Mouse (Mus musculus) stomach, embryonic 16.5 days (tissue): ENCODE data around the gene Rae1. TPM values are rescaled to one million over a fixed set of nuclear protein-coding genes. Genes with fewer than 3 reads are reported as not detected.

Experiments used
- ATAC-seq: fragments of 200-750 bp; cut with Nextera tagmentation; 2 replicates; pipeline ENCODE4 v1.8.0; 2017; ENCODE audit warnings: moderate number of reproducible peaks, moderate TSS enrichment; ENCODE audit not compliant: insufficient read depth, low FRiP score
- H3K27ac ChIP-seq: fragments of 300-500 bp; sonication (generic); 2 replicates; pipeline ENCODE4 v1.5.1; 2014; ENCODE audit warnings: low read length
- H3K27me3 ChIP-seq: fragments of 300-500 bp; sonication (generic); 2 replicates; pipeline ENCODE4 v1.6.1; 2014; ENCODE audit warnings: low read length, control low read depth, mixed read lengths; ENCODE audit not compliant: control insufficient read depth, insufficient read depth
- H3K36me3 ChIP-seq: fragments of 300-500 bp; sonication (generic); 2 replicates; pipeline ENCODE4 v1.6.1; 2014; ENCODE audit warnings: low read length; ENCODE audit not compliant: control insufficient read depth, insufficient read depth
- H3K4me1 ChIP-seq: fragments of 300-500 bp; sonication (generic); 2 replicates; pipeline ENCODE4 v1.6.1; 2014; ENCODE audit warnings: low read length, control low read depth, mixed read lengths; ENCODE audit not compliant: control insufficient read depth, insufficient read depth
- H3K4me2 ChIP-seq: fragments of 300-500 bp; sonication (generic); 2 replicates; pipeline ENCODE4 v1.6.1; 2014; ENCODE audit warnings: low read depth, low read length, mixed read lengths
- H3K4me3 ChIP-seq: fragments of 300-500 bp; sonication (generic); replicated peaks from 2 replicates; pipeline ENCODE4 v1.5.1; 2014; ENCODE audit warnings: mild to moderate bottlenecking, low read length
- H3K9ac ChIP-seq: fragments of 300-500 bp; sonication (generic); 2 replicates; pipeline ENCODE4 v1.6.1; 2014; ENCODE audit warnings: low read length
- H3K9me3 ChIP-seq: fragments of 300-500 bp; sonication (generic); replicated peaks from 2 replicates; pipeline ENCODE4 v1.6.1; 2016; ENCODE audit warnings: low read length, control low read depth; ENCODE audit not compliant: control insufficient read depth
- WGBS: fragments of 180-500 bp; shearing (Covaris S2); extraction: QIAGEN DNeasy Blood & Tissue Kit; methylation state at CpG from one replicate; pipeline ENCODE4 v1.1.7; 2014; 5-methylcytosine and 5-hydroxymethylcytosine counted together
- polyA plus RNA-seq: library from polyadenylated mRNA; unstranded; fragments of >200 nt; fragmentation: Nextera tagmentation; extraction: Ambion mirVana; gene quantifications from 2 replicates; pipeline ENCODE4 v1.2.1, GENCODE M21; 2015

Rae1 gene
- polyA plus RNA-seq, 1 experiment from 2014 or later, result 102 TPM

- H3K4me3 ChIP-seq, result no peak overlapping the region
- ATAC-seq, result peak; percentile 73; the same call in 1 of the 2 replicates
- H3K4me1 ChIP-seq, result peaks cover 2% of the 10 kb centered on the region; the same call in 1 of the 2 replicates
- H3K27me3 ChIP-seq, result no peaks in the 10 kb centered on the region
- no peak overlapping the region for H3K4me2 ChIP-seq
- no peak overlapping the region; the same call in 1 of the 2 replicates for H3K27ac ChIP-seq
- no peaks in the 10 kb centered on the region for H3K9me3 ChIP-seq
- 0 out of 2 replicates have a peak overlapping the region, but pooled peaks have one; percentile 0 for H3K9ac ChIP-seq
- 30% methylated on average over 11 of the region's 11 CpGs for WGBS
- H3K36me3 ChIP-seq, result no peaks in the 10 kb centered on the region
Observed at GRCm38 (mm10) chr2:172965249-172965648, 34.7 kb upstream of the Rae1 start.

GRCm38 (mm10) chr2:172966480-172966879, 33.4 kb upstream of the Rae1 start:
- no peak overlapping the region for H3K9ac ChIP-seq
- peaks cover 2% of the 10 kb centered on the region; the same call in 1 of the 2 replicates for H3K4me1 ChIP-seq
- H3K27ac ChIP-seq, result no peak overlapping the region
- no peak overlapping the region for H3K4me2 ChIP-seq
- H3K9me3 ChIP-seq, result no peaks in the 10 kb centered on the region
- H3K27me3 ChIP-seq, result no peaks in the 10 kb centered on the region
- H3K36me3 ChIP-seq, result no peaks in the 10 kb centered on the region
- ATAC-seq, result no peak
- H3K4me3 ChIP-seq, result no peak overlapping the region
- WGBS, result 84% methylated on average over 5 of the region's 5 CpGs

DNA sequence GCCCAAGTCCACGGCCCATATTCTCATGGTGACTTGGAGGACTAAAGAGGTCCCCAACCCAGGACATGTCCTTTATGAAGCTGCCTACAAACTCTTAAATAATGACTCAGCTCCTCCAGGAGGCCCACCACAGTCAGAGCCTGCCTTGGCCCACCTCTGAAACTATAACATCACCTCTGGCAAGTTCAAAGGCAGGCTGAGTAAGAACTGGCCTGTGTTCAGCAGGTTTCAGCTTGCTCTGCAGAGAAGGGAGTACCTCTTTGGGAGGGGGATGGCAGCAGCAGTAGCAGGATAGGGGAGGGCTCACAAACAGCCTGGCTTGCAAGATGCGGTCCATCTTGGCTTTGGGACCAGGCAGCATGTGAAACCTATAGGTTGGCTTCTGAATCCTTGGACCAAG, 28.1 kb upstream of the Rae1 start:
- no peak overlapping the region for H3K9ac ChIP-seq
- H3K27ac ChIP-seq, result no peak overlapping the region
- no peaks in the 10 kb centered on the region for H3K9me3 ChIP-seq
- H3K36me3 ChIP-seq, result no peaks in the 10 kb centered on the region
- H3K4me2 ChIP-seq, result no peak overlapping the region
- WGBS, result 87% methylated on average over 2 of the region's 2 CpGs
- H3K27me3 ChIP-seq, result no peaks in the 10 kb centered on the region
- no peak for ATAC-seq
- H3K4me3 ChIP-seq, result no peak overlapping the region
- H3K4me1 ChIP-seq, result peaks cover 4% of the 10 kb centered on the region; the same call in 1 of the 2 replicates

DNA sequence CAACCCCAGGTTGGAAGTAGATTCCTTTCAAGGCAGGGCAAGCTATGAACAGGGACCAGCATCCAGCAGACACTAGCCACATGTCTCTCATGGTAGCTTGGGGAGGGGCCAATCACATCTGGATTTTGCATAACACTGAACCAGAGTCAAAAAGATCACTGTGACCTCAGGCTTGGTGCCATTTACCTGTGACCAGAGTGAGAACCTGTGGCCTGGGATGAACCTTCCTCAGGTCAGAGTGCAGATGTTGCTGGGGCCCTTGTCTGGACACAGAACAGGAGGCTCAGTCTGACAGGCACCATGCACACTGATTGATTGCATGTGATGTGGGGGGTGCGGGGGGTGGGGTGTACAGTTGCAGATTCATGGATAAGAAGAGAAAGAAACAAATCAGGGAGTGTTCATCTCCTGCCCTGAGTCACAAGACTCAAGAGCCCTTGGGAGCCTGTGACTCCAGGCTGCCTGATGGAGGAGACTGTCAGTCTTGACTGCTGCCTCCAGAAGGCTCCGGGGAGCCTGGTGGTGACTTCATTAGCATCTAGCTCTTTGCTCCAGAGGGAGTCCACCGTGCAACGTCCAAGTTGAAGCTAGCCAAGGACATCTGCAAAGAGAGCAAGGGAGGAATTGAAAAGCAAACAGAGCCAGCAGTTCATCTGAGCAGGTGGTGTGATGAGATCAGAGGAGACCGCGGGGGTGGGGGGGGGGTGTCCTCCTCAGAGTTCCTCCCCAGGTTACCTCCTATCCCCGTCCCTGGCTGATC, 25.9 kb upstream of the Rae1 start:
- Histone ChIP-seq H3K4me3 (no peak overlapping the region), H3K4me1 (peaks cover 9% of the 10 kb centered on the region; the same call in 1 of the 2 replicates), H3K36me3 (no peaks in the 10 kb centered on the region), H3K9ac (no peak overlapping the region), H3K4me2 (no peak overlapping the region), H3K9me3 (no peaks in the 10 kb centered on the region), H3K27ac (no peak overlapping the region), H3K27me3 (no peaks in the 10 kb centered on the region)
- 27% methylated on average over 7 of the region's 7 CpGs for WGBS
- no peak for ATAC-seq

GRCm38 (mm10) chr2:172974701-172975100, 25.2 kb upstream of the Rae1 start:
- Histone ChIP-seq H3K4me2 (no peak overlapping the region), H3K4me1 (peaks cover 9% of the 10 kb centered on the region; the same call in 1 of the 2 replicates), H3K9me3 (no peaks in the 10 kb centered on the region), H3K27me3 (no peaks in the 10 kb centered on the region), H3K9ac (no peak overlapping the region), H3K4me3 (no peak overlapping the region), H3K27ac (no peak overlapping the region), H3K36me3 (no peaks in the 10 kb centered on the region)
- ATAC-seq, result no peak
- 40% methylated on average over 7 of the region's 7 CpGs for WGBS

GRCm38 (mm10) chr2:172975159-172975558, 24.8 kb upstream of the Rae1 start:
- Histone ChIP-seq H3K4me1 (peaks cover 9% of the 10 kb centered on the region; the same call in 1 of the 2 replicates), H3K9me3 (no peaks in the 10 kb centered on the region), H3K36me3 (no peaks in the 10 kb centered on the region), H3K9ac (no peak overlapping the region), H3K4me2 (no peak overlapping the region), H3K27ac (no peak overlapping the region), H3K4me3 (no peak overlapping the region), H3K27me3 (no peaks in the 10 kb centered on the region)
- ATAC-seq, result no peak
- 84% methylated on average over 6 of the region's 6 CpGs for WGBS

DNA sequence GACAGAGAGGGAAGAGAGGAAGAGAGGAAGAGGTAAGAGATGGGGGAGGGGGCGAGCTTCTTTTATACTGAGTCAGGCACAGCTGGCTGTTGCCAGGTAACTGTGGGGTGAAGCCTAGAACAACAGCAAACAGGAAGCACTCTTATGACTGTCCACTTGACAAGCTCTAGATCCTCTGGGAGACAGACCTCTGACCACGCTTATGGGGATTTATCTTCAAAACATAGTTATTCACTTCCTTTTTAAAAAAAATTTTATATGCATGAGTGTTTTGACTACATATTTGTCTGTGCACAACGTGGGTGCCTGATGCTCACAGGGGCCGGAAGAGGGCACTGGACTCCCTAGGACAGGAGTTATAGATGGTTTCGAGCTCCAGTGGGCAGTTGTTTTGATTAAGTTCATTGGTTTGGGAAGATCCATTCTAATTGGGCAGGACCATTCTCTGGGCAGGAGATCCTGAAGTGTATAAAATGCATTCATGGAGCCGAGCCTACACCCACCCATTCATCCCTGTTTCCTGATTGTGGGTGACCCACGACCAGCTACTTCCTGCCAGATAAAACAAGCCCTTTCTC, 23.2 kb upstream of the Rae1 start:
- Histone ChIP-seq H3K9me3 (no peaks in the 10 kb centered on the region), H3K36me3 (no peaks in the 10 kb centered on the region), H3K27me3 (no peaks in the 10 kb centered on the region), H3K4me1 (peaks cover 9% of the 10 kb centered on the region; the same call in 1 of the 2 replicates), H3K4me2 (peak overlapping the region; percentile 36), H3K27ac (peak overlapping the region; percentile 58), H3K4me3 (no peak overlapping the region), H3K9ac (peak overlapping the region; percentile 49; the same call in 1 of the 2 replicates)
- WGBS, result 33% methylated on average over 7 of the region's 7 CpGs
- ATAC-seq, result no peak

- peak within 1 kb of the TSS; percentile 49 for H3K9ac ChIP-seq
- peaks cover 9% of the 10 kb centered on the region; the same call in 1 of the 2 replicates for H3K4me1 ChIP-seq
- no peaks in the 10 kb centered on the region for H3K9me3 ChIP-seq
- peak within 1 kb of the TSS; percentile 58 for H3K27ac ChIP-seq
- no peaks in the 10 kb centered on the region for H3K27me3 ChIP-seq
- WGBS, result 24% methylated on average over 14 of the region's 14 CpGs
- no peak for ATAC-seq
- H3K36me3 ChIP-seq, result no peaks in the 10 kb centered on the region
- H3K4me3 ChIP-seq, result peak within 1 kb of the TSS; percentile 8; the same call in 1 of the 2 replicates
- H3K4me2 ChIP-seq, result peak within 1 kb of the TSS; percentile 36
Observed at GRCm38 (mm10) chr2:172977409-172978130, 22.3 kb upstream of the Rae1 start, which contains the start of gene Spo11. TSS of gene Spo11 (plus strand) at chr2:172977700.
